Mouse (Mus musculus) 416B (cell line): Measurements from ENCODE around the gene Oas2.

ENCODE experiments used
- DNase-seq: peaks from one replicate; pipeline ENCODE4 v3.0.0; 2011; ENCODE audit warnings: low read depth

Oas2 gene

GRCm38 (mm10) chr5:120732740-120733139, 16.9 kb downstream of the Oas2 start:
- no peak for DNase-seq

GRCm38 (mm10) chr5:120729319-120729718, 20.3 kb downstream of the Oas2 start:
- DNase-seq: no peak

GRCm38 (mm10) chr5:120725811-120726455, 23.7 kb downstream of the Oas2 start:
- DNase-seq: no peak

- no peak for DNase-seq
These were observed 28.6 kb downstream of the Oas2 start for GRCm38 (mm10) chr5:120721005-120721404.

- DNase-seq: no peak
These were observed 30.9 kb downstream of the Oas2 start for GRCm38 (mm10) chr5:120718600-120719378.

- DNase-seq: no peak
These were observed 32.5 kb downstream of the Oas2 start for GRCm38 (mm10) chr5:120717136-120717535.

GRCm38 (mm10) chr5:120714314-120714713, 35.3 kb downstream of the Oas2 start:
- peak; percentile 64 for DNase-seq

GRCm38 (mm10) chr5:120712721-120713120, 36.9 kb downstream of the Oas2 start:
- DNase-seq: no peak

- DNase-seq: no peak
These were observed 37.8 kb downstream of the Oas2 start, which contains the start of gene Dtx1 for GRCm38 (mm10) chr5:120711827-120712226. Gene Dtx1 (minus strand): TSS chr5:120711927.

GRCm38 (mm10) chr5:120711416-120711815, 38.2 kb downstream of the Oas2 start:
- DNase-seq: no peak

- no peak for DNase-seq
These were observed 38.8 kb downstream of the Oas2 start for GRCm38 (mm10) chr5:120710826-120711248.

GRCm38 (mm10) chr5:120710161-120710825, 39.4 kb downstream of the Oas2 start:
- DNase-seq: no peak

GRCm38 (mm10) chr5:120706976-120707375, 42.7 kb downstream of the Oas2 start:
- DNase-seq: no peak

GRCm38 (mm10) chr5:120706541-120706940, 43.1 kb downstream of the Oas2 start:
- DNase-seq: peak; percentile 14

GRCm38 (mm10) chr5:120704421-120704820, 45.2 kb downstream of the Oas2 start:
- no peak for DNase-seq

- no peak for DNase-seq
These were observed 46.0 kb downstream of the Oas2 start for GRCm38 (mm10) chr5:120703660-120704059.

- no peak for DNase-seq
These were observed 46.7 kb downstream of the Oas2 start for GRCm38 (mm10) chr5:120702969-120703368.

- DNase-seq: no peak
These were observed 47.2 kb downstream of the Oas2 start for GRCm38 (mm10) chr5:120702421-120702820.

- DNase-seq: no peak
These were observed 48.5 kb downstream of the Oas2 start for GRCm38 (mm10) chr5:120700996-120701790.

GRCm38 (mm10) chr5:120698801-120699391, 50.8 kb downstream of the Oas2 start:
- DNase-seq: no peak

GRCm38 (mm10) chr5:120698181-120698580, 51.5 kb downstream of the Oas2 start:
- no peak for DNase-seq

GRCm38 (mm10) chr5:120696865-120697264, 52.8 kb downstream of the Oas2 start:
- no peak for DNase-seq
